Mouse (Mus musculus) frontal cortex, adult (tissue): ENCODE measurements around the gene Inka1.

Source experiments
- ATAC-seq: cut with Nextera tagmentation; 2 replicates; pipeline ENCODE4 v1.9.2; 2017; ENCODE audit warnings: mild to moderate bottlenecking, moderate library complexity, mixed read lengths; ENCODE audit not compliant: low TSS enrichment

Inka1 gene

DNA sequence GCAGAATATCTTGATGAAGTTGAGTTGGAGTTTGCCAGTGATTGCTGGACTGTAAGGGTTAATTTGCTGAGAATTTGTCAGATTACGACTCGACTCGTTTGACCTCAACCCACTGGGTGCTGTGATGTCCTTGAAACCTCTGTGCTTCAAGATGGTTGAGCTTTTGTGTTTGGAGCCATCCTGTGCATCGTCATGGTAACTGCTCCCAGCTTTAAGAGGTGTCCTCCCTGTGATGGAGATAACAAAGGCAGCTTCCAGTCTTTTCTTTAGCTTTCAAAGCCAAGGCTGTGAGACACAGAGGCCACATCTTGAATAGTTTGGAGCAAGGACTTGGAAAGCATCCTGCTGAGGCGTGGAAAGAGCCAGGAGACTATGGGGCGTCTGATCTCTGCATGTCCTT lies 28.5 kb downstream of the Inka1 start:
- ATAC-seq, result no peak

DNA sequence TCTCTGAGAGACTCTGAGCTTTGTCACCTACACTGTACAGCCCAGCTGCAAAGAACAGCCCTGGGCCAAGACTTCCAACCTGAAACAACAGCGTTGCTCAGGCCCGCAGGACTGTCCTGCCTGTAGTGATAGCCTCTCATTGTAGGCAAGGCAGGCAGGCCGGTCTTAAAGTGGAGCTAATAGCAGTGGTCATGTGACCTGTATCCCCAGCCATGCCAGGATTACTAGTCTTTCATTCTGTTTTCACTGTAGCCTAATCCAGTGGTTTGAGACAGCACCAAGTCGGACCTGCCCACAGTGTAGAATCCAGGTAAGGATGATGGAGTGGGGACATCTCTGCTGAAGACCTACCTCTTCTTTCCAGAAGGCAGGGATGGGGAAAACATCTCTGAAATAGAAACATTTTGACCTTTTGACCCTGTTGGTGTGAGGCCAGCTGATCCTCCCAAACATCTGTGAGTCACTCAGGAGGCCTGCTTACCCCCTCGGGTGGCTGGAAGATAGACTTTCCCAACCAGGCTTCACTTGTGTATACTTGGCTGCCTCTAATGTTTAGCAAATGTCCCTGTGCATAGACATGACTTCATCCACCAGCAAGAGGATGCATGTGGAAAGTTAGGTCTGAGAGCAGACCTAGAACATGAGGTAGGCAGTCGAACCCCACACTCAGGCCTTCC lies 29.9 kb downstream of the Inka1 start:
- no peak for ATAC-seq

DNA sequence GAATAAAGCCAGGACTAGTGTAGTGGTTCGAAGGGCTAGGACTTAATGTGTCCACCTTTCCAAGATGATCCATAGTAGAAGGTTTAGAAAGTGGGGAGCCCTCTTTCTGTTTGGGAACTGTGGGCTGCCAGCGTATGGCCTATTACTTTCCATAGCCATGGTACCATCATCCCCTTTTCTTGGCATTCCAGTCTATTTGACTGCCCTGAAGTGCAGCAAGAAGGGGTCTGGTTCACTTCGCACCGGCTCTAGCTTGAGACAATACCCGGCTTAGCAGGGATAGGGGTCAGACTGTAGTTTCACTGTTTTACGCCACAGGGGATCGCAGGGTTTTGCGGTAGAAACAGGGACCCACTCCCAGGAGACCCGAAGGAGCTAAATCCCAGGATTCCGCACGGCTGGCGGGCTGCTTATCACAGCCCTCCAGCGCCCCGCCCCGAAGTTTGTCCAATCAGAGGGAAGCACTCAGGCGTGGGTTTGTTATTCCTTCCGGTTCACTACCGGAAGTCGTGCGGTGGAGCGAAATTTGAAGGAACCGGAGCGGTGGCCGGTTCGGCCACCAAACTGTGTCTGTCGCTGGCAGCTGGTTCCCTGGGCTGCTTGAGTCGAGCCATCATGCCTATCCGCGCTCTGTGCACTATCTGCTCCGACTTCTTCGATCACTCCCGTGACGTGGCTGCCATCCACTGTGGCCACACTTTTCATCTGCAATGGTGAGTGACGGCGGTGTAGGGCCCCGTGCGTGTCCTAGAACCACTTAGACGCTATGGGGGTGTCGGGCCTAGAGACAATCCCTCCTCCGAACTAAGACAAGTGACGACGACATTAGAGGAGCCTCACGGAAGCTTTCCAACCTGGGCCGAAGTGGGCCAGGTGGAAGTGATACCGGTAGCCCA lies 35.0 kb downstream of the Inka1 start:
- peak; percentile 96 for ATAC-seq

DNA sequence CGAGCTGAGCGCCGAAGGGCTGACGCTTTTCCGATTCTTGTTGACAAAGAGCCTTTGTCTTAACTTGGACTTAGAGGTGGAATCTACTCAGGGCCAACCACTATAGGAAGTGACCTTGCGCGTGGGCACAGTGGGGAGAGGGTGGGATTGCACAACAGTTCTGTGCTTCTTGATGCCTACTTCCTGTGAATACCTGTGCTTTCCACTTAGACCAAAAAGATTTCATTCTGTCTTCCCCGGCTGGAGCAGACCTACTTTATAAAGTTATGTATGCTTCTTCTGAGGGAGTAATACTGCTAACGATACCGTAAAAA lies 35.8 kb downstream of the Inka1 start, which contains the start of gene Traip:
Gene Traip (plus strand): TSS at position 215 of the 314 bp plus-strand sequence.
- no peak for ATAC-seq

DNA sequence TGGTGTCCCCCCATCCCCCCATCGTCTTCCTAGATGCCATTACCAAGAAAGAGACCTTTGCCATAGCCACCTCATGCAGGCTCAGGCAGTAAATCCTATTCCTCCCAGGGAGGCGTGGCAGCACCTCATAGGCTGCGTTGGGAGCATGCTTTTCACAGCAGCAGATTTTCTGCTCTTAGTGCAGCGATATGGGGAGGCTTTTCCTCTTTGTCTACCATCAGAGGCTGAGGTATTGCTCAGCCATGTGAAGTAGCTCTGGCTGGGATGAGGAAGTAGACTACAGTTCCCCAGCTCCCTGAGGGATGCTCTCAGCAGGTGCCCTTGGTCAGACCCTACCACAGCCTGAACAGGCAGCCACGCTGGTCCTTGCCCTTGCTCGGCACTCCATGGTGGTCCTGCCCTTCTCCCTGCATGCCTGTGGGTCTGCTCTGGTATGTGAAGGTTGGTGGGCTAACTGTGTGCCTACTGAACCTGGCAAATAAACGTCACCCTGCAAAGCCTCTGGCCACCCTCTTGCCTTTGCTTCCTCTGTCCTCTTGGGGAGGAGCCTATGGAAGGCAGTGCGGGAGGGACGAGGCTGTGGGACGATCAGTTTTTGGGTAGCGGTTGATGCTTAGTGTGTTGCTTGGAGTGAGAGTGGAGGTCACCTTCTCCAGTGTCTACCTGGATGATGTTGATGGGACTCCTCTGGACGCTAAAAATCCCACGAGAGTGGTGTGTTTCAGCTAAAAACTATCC lies 36.3 kb downstream of the Inka1 start:
- ATAC-seq, result no peak

DNA sequence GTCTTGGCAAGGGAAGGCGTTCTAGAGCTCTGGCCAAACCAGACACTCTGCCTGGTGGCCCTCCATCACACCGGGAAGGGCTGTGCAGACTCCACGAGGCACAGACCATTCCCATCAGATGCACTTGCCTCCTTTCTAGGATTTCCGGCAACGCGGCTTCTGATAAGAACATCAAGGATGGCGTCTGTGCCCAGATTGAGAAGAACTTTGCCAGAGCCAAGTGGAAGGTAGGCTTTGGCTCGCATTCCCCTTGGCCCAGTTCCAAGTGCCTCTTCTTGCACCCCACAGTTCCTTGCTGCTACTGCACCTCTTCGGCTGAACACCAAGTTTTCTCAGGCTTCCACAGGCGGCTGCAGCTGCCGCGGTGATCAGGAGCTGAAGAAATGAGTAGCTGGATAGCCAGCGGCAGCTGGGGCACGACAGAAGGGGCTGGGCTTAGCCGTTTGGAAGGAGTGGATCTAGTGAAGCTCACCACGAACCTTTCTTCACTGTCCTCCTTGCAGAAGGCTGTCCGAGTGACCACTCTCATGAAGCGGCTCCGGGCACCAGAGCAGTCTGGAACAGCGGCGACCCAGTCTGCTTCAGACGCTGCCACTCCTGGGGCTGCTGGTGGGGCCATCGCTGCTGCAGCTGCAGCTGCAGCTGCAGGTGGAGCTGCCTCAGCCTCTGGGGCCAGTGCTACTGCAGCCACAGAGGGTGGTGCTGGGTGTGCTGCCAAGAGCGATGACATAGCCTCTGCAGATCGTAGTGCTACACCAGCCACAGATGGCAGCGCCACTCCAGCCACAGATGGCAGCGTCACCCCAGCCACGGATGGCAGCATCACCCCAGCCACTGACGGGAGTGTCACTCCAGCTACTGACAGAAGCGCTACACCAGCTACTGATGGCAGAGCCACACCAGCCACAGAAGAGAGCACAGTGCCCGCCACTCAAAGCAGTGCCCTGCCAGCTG lies 38.2 kb downstream of the Inka1 start:
- ATAC-seq, result no peak

DNA sequence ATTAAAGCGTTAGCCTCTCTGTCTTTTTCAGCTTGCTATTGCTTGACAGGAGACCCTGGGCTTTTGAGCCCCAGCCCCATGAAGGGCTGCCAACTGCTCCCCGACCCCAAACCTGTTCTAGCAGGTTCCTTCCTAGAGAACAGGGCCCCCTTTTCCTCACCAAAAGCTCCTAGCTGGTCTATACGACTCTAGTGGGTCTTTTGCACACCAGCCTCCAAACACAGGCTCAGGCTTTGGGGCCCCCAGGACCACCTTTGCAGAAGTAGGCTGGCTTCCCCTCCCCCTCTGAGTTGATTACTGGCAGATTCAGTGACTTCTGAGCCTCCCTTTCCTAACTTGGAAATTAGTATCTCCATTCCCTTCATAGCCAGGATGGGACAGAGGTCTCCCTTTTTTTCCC lies 48.8 kb downstream of the Inka1 start:
- no peak for ATAC-seq

DNA sequence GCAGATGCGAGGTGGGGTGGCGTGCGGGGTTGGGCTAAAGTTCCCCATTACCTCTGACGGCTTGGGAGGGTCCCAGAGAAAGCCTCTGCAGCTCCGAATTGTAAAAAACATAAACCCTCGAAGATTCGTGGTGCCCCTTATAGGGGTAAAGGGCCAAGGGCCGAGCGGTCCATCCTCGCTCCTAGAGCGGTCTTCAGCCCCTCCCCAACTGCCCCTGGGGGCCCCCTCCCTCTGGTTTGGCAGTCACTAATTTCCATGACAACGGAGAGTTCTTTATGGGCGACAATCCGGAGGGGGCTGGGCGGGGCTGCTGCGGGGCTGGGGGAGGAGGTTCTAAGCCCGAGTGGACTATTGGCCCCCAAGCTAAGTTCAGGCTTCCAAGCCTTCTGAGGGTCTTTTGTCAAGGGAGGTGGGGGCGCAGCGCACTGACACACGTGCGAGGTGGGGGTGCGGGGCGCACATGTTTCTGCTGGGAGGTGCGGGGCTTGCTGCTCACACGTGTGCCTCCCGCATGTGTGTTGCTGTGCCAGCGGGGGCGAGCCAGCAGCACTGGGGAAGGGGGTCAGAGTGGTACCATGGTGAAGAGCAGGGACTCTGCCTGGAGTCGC lies 49.4 kb downstream of the Inka1 start:
- ATAC-seq, result peak; percentile 17; the same call in 1 of the 2 replicates

DNA sequence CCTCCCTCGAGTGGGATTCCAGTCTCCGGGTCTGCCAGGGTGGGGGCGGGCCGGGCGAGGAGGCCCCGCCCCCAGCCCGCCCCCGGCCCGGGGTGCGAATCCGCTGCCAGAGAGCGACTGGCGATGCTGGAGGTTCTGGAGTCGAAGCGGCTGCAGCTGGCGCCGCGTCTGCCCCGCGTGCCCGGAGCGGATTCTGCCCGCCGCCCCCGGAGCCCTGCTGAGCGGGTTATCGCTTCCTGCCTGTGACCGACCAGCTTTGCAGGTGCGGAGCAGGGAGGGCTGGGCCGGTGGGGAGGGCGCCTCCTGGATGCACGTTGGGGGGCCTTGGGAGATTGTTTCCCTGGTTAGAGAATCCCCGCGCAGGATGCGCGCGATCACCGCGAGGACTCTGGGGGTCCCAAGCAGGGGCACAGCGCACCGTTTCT lies 49.9 kb downstream of the Inka1 start:
- ATAC-seq, result peak; percentile 42

DNA sequence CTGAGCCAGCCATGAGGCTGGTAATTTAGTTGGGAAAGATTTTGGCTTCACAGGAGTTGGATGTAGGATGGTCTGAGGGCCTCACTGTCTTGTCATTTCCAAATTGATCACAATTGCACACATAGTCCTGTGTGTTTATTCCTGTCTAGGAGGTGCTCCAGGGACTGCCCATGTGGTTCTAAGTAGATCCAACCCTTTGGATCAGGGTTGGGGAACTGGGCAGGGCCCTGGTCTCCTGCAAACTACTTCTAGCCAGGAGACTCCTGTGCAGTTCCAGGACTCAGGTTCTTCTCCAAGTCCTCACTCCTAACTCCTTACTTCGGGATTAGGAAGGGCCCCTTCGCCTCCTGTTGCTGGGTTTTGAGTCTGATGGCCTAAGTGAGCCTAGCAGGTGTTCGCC lies 50.3 kb downstream of the Inka1 start, which contains the start of gene Camkv:
Gene Camkv (plus strand): TSS at position 301 of the 400 bp plus-strand sequence.
- ATAC-seq, result peak; percentile 17; the same call in 1 of the 2 replicates
